Mouse (Mus musculus) limb, embryonic 10.5 days (tissue): ENCODE measurements around the gene Ppm1l. TPM values are rescaled to one million over a fixed set of nuclear protein-coding genes. Genes with fewer than 3 reads are reported as not detected.

Source experiments
- DNase-seq: peaks from one replicate; pipeline ENCODE4 v3.0.0-alpha.2; 2017; ENCODE audit warnings: low spot score
- H3K27ac ChIP-seq: fragments of 300-500 bp; sonication (generic); 2 replicates; pipeline ENCODE4 v1.5.1; 2016; ENCODE audit warnings: mild to moderate bottlenecking
- H3K27me3 ChIP-seq: fragments of 300-500 bp; sonication (generic); 2 replicates; pipeline ENCODE4 v1.6.1; 2016; ENCODE audit warnings: low read depth, mild to moderate bottlenecking; ENCODE audit not compliant: poor library complexity, severe bottlenecking
- H3K36me3 ChIP-seq: fragments of 300-500 bp; sonication (generic); 2 replicates; pipeline ENCODE4 v1.6.1; 2016; ENCODE audit warnings: mild to moderate bottlenecking, moderate library complexity
- H3K4me1 ChIP-seq: fragments of 300-500 bp; sonication (generic); 2 replicates; pipeline ENCODE4 v1.6.1; 2016
- H3K4me3 ChIP-seq: fragments of 300-500 bp; sonication (generic); 2 replicates; pipeline ENCODE4 v1.5.1; 2016; ENCODE audit warnings: mild to moderate bottlenecking, moderate library complexity
- H3K9me3 ChIP-seq: fragments of 300-500 bp; sonication (generic); replicated peaks from 2 replicates; pipeline ENCODE4 v1.6.1; 2016; ENCODE audit warnings: mild to moderate bottlenecking
- WGBS: fragments of 180-500 bp; shearing (Covaris S2); methylation state at CpG from one replicate; pipeline ENCODE4 v1.1.7; 2016; 5-methylcytosine and 5-hydroxymethylcytosine counted together
- polyA plus RNA-seq: library from polyadenylated mRNA; unstranded; fragments of >200 nt; fragmentation: Nextera tagmentation; extraction: Ambion mirVana; gene quantifications from 2 replicates; pipeline ENCODE4 v1.2.1, GENCODE M21; 2016

Gene Ppm1l
- 6.7 and 9.5 TPM in 2 replicates for polyA plus RNA-seq

DNA sequence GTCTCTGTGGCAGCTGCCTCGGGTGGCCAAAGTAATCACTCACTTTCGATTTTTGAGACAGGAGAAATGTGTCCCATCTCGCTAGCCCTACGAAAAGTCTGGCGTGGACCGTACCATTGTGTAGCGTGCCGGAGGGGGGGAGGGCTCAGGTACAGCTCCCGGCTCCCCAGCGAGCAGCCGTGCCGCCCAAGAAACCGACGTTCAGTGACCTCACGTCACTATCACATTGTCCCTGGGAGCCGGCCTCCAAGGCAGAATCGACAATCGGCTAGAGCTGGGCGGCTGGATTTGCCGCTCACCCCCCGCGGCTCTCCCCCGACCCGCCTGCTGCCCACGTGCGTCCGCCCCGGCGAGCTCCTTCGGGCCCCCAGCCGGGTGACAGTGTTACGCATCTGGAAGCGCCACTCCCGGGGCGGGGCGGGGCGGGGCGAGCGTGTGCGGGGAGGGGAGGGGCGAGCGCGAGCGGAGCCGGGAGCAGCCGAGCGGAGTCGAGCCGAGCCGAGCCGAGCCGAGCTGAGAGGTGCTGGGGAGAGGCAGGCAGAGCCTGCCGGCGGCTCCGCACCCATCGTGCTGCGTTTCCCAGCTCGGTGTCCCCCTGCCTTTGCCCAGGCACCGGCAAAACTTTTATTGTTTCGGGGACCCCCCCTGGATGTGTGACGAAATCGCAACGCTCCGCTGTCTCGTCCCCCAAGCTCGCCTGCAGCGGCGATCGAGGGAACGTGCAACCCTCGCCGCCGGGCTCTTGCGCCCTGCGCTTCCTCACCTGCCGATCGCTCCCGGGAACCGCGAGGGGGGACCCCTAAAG lies at the start of gene Ppm1l:
Gene Ppm1l, plus strand, starts transcription at position 471 of the 805 bp plus-strand sequence.
- Histone ChIP-seq H3K27ac (peak within 1 kb of the TSS; percentile 96), H3K9me3 (no peaks in the 10 kb centered on the region), H3K4me3 (peak within 1 kb of the TSS; percentile 78), H3K4me1 (peaks cover 27% of the 10 kb centered on the region), H3K27me3 (peaks cover 11% of the 10 kb centered on the region; the same call in 1 of the 2 replicates), H3K36me3 (no peaks in the 10 kb centered on the region)
- under 1% methylated on average over 69 of the region's 80 CpGs for WGBS
- DNase-seq, result peak; percentile 97

GRCm38 (mm10) chr3:69271812-69272211 lies 44.8 kb upstream of the Ppm1l start:
- Histone ChIP-seq H3K9me3 (no peaks in the 10 kb centered on the region), H3K36me3 (no peaks in the 10 kb centered on the region), H3K27ac (no peak overlapping the region), H3K4me3 (no peak overlapping the region), H3K4me1 (no peaks in the 10 kb centered on the region), H3K27me3 (no peaks in the 10 kb centered on the region)
- 75% methylated on average over 7 of the region's 7 CpGs for WGBS
- no peak for DNase-seq

- H3K27ac ChIP-seq, result no peak overlapping the region
- no peaks in the 10 kb centered on the region for H3K36me3 ChIP-seq
- H3K4me1 ChIP-seq, result no peaks in the 10 kb centered on the region
- no peaks in the 10 kb centered on the region for H3K9me3 ChIP-seq
- DNase-seq, result no peak
- H3K27me3 ChIP-seq, result no peaks in the 10 kb centered on the region
- H3K4me3 ChIP-seq, result no peak overlapping the region
- WGBS, result 89% methylated on average over 16 of the region's 16 CpGs
Observed at GRCm38 (mm10) chr3:69274018-69274663, 42.5 kb upstream of the Ppm1l start.

DNA sequence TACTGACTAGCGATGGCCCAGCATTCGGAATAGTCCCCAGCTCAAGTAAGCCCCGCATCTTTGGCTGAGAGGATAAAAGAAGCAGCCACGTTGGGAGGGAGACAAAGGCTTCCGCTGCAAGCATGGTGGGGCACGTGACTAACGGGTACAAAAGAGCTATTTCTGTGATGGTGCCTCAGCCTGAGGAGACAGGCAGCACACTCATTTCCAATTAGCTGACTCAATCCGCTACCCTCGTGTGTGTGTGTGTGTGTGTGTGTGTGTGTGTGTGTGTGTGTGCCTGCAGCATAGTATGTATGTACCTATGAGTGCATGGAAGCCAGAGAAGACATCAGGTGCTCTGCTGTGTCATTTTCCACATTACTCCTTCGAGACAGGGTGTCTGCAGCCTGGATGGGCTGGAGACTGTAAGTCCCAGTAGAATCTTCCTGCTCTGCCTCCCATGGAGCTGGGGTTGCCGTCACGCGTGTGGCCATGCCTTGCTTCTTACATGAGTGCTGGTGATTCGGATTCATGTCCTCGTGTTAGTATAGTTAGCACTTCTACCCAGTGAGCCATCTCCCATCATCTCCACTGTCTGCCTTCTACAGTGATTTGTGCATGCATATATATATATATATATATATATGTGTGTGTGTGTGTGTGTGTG lies 41.9 kb upstream of the Ppm1l start:
- H3K4me1 ChIP-seq, result no peaks in the 10 kb centered on the region
- no peaks in the 10 kb centered on the region for H3K27me3 ChIP-seq
- no peak for DNase-seq
- H3K4me3 ChIP-seq, result no peak overlapping the region
- H3K27ac ChIP-seq, result no peak overlapping the region
- no peaks in the 10 kb centered on the region for H3K36me3 ChIP-seq
- no peaks in the 10 kb centered on the region for H3K9me3 ChIP-seq
- WGBS, result 89% methylated on average over 15 of the region's 15 CpGs

GRCm38 (mm10) chr3:69278648-69279047 lies 38.0 kb upstream of the Ppm1l start:
- WGBS, result 91% methylated on average over 6 of the region's 6 CpGs
- Histone ChIP-seq H3K36me3 (no peaks in the 10 kb centered on the region), H3K9me3 (no peaks in the 10 kb centered on the region)

DNA sequence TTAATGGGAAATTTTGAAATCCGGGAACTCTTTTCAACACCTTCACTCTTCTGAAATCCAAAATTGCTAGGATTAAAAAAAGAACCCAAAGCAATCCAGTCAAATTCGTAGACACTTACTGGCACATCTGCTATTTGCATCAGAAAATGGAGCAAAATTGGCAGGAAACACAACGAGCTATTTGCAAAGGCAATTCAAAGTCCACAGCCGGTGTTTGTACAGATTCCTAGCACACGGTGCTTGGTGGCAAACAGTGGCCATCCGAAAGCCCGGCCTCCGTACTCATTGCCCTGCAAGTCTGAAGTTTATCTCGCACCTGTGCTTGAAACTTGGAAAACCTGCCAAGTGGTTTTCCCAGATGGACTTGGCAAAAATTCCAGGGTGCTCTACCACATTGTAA lies 34.3 kb upstream of the Ppm1l start:
- 87% methylated on average over 9 of the region's 9 CpGs for WGBS
- no peak for DNase-seq

More at GRCm38 (mm10) chr3:69278648-69279047, 38.0 kb upstream of the Ppm1l start:
- DNase-seq, result no peak
- H3K4me1 ChIP-seq, result no peaks in the 10 kb centered on the region
- no peaks in the 10 kb centered on the region for H3K27me3 ChIP-seq
- H3K4me3 ChIP-seq, result no peak overlapping the region
- H3K27ac ChIP-seq, result no peak overlapping the region

DNA sequence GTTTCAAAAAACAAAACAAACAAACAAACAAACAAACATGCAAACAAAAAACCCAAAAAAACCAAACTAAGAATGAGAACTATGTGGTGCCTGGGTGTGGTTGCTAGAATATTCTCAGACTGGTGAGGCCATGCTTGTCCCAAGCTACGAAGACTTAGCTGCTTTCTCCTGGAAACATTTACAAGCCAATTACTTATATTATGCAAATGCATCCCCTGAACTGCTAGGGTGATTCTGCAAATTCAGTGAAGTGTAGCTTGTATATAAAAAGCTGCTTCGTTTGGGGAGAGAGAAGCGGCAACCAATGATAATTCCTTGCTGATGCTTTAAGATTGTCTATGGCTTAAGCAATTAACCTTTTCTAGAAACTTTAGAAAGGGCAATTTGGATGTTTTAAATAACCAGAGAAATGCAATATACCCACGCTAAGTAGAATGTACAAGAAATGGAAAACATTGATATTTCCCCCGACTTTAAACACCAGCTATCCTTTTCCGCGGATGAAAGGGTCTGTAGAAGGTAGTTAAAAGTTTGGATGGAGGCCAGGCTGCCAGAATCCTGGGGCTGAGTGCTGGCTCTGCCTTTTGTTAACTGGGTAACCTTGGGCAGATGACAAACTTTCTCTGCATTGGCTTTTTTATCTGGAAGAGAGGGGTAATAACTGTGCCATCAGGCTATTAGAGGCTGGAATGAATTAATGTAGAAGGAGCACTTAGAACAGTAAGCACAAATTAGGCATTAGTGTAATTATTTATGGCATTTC lies 33.4 kb upstream of the Ppm1l start:
- Histone ChIP-seq H3K27me3 (no peaks in the 10 kb centered on the region), H3K36me3 (no peaks in the 10 kb centered on the region), H3K27ac (no peak overlapping the region), H3K4me3 (no peak overlapping the region), H3K9me3 (no peaks in the 10 kb centered on the region), H3K4me1 (no peaks in the 10 kb centered on the region)
- DNase-seq, result no peak
- 82% methylated on average over 7 of the region's 7 CpGs for WGBS

More for the DNA sequence above, 34.3 kb upstream of the Ppm1l start:
- no peaks in the 10 kb centered on the region for H3K4me1 ChIP-seq
- H3K36me3 ChIP-seq, result no peaks in the 10 kb centered on the region
- no peak overlapping the region for H3K27ac ChIP-seq
- no peak overlapping the region for H3K4me3 ChIP-seq
- no peaks in the 10 kb centered on the region for H3K27me3 ChIP-seq
- no peaks in the 10 kb centered on the region for H3K9me3 ChIP-seq

- no peak overlapping the region for H3K27ac ChIP-seq
- H3K27me3 ChIP-seq, result no peaks in the 10 kb centered on the region
- H3K9me3 ChIP-seq, result no peaks in the 10 kb centered on the region
- no peak overlapping the region for H3K4me3 ChIP-seq
- H3K4me1 ChIP-seq, result peaks cover 3% of the 10 kb centered on the region; the same call in 1 of the 2 replicates
- H3K36me3 ChIP-seq, result no peaks in the 10 kb centered on the region
- no peak for DNase-seq
- 79% methylated on average over 14 of the region's 14 CpGs for WGBS
Observed at GRCm38 (mm10) chr3:69289833-69290232, 26.8 kb upstream of the Ppm1l start.

DNA sequence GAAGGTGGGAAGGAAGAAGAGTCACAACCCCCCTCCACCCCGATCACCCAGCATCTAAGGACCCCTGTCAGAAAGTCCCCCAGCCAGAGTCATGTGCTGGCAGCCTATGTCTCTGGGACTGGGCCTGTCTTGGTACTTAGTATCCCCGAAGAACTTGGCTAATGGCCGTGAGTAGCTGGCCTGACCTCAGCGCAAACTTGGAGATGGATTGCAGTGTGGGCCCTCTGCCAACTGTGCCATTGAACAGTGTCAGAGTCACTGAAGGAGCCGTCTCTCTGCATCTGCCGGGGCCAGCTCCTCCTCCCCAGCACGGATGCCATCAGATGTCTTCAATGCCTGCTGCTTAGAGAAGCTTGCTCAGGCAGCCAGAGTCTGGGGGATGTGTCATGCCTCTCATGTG lies 26.4 kb upstream of the Ppm1l start:
- Histone ChIP-seq H3K27me3 (no peaks in the 10 kb centered on the region), H3K9me3 (no peaks in the 10 kb centered on the region), H3K36me3 (no peaks in the 10 kb centered on the region), H3K27ac (no peak overlapping the region), H3K4me1 (peaks cover 3% of the 10 kb centered on the region; the same call in 1 of the 2 replicates), H3K4me3 (no peak overlapping the region)
- no peak for DNase-seq
- WGBS, result 88% methylated on average over 7 of the region's 7 CpGs

- H3K9me3 ChIP-seq, result no peaks in the 10 kb centered on the region
- no peak for DNase-seq
- H3K27ac ChIP-seq, result no peak overlapping the region
- no peaks in the 10 kb centered on the region for H3K36me3 ChIP-seq
- H3K4me3 ChIP-seq, result no peak overlapping the region
- 84% methylated on average over 3 of the region's 3 CpGs for WGBS
- no peaks in the 10 kb centered on the region for H3K27me3 ChIP-seq
- H3K4me1 ChIP-seq, result peaks cover 3% of the 10 kb centered on the region; the same call in 1 of the 2 replicates
Observed at GRCm38 (mm10) chr3:69290844-69291243, 25.8 kb upstream of the Ppm1l start.

GRCm38 (mm10) chr3:69292628-69293027 lies 24.0 kb upstream of the Ppm1l start:
- no peak overlapping the region for H3K4me3 ChIP-seq
- H3K27ac ChIP-seq, result no peak overlapping the region
- H3K4me1 ChIP-seq, result peaks cover 3% of the 10 kb centered on the region; the same call in 1 of the 2 replicates
- no peaks in the 10 kb centered on the region for H3K27me3 ChIP-seq
- H3K9me3 ChIP-seq, result no peaks in the 10 kb centered on the region
- 83% methylated on average over 1 of the region's 1 CpGs for WGBS
- DNase-seq, result no peak
- H3K36me3 ChIP-seq, result no peaks in the 10 kb centered on the region

DNA sequence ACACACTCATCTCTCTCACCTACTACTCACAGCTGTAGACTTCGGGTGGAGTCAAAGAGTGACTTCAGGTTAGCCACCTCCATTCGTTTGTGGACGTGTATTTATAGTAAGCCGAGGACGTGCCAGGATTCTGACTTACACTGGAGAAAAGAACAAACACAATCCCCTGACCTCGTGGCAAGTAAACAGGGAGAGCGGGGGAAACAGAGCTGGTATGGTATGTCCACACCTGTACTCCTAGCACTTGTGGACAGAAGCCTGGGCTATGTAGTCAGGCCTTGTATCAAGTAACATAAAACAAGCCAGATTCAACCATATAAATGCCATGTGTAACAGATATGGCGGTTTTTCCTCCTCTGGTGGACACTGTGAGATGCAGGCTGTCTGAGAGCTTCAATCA lies 20.4 kb upstream of the Ppm1l start:
- Histone ChIP-seq H3K27ac (no peak overlapping the region), H3K4me1 (no peaks in the 10 kb centered on the region), H3K36me3 (no peaks in the 10 kb centered on the region), H3K9me3 (no peaks in the 10 kb centered on the region), H3K4me3 (no peak overlapping the region), H3K27me3 (no peaks in the 10 kb centered on the region)
- 87% methylated on average over 8 of the region's 8 CpGs for WGBS
- no peak for DNase-seq
